Mouse (Mus musculus) hindbrain, embryonic 15.5 days (tissue): ENCODE data around the gene Nkiras1. TPM values are rescaled to one million over a fixed set of nuclear protein-coding genes. Genes with fewer than 3 reads are reported as not detected.

Experiments
- ATAC-seq: fragments of 200-750 bp; cut with Nextera tagmentation; 2 replicates; pipeline ENCODE4 v1.8.0; 2017; ENCODE audit warnings: low read depth, moderate number of reproducible peaks, moderate TSS enrichment; ENCODE audit not compliant: low FRiP score
- H3K27ac ChIP-seq: fragments of 300-500 bp; sonication (generic); replicated peaks from 2 replicates; pipeline ENCODE4 v1.5.1; 2015; ENCODE audit warnings: mild to moderate bottlenecking, inconsistent platforms
- H3K27me3 ChIP-seq: fragments of 300-500 bp; sonication (generic); 2 replicates; pipeline ENCODE4 v1.6.1; 2015; ENCODE audit warnings: control low read depth, inconsistent platforms
- H3K36me3 ChIP-seq: fragments of 300-500 bp; sonication (generic); 2 replicates; pipeline ENCODE4 v1.6.1; 2015; ENCODE audit warnings: control low read depth, inconsistent platforms
- H3K4me1 ChIP-seq: fragments of 300-500 bp; sonication (generic); replicated peaks from 2 replicates; pipeline ENCODE4 v1.6.1; 2015; ENCODE audit warnings: control low read depth, inconsistent platforms
- H3K4me2 ChIP-seq: fragments of 300-500 bp; sonication (generic); 2 replicates; pipeline ENCODE4 v1.6.1; 2015; ENCODE audit warnings: moderate library complexity, mild to moderate bottlenecking, inconsistent platforms
- H3K4me3 ChIP-seq: fragments of 300-500 bp; sonication (generic); 2 replicates; pipeline ENCODE4 v1.5.1; 2015; ENCODE audit warnings: mild to moderate bottlenecking, inconsistent platforms
- H3K9ac ChIP-seq: fragments of 300-500 bp; sonication (generic); 2 replicates; pipeline ENCODE4 v1.6.1; 2015; ENCODE audit warnings: inconsistent platforms
- H3K9me3 ChIP-seq: fragments of 300-500 bp; sonication (generic); 2 replicates; pipeline ENCODE4 v1.6.1; 2016; ENCODE audit warnings: control low read depth, inconsistent platforms
- WGBS: fragments of 180-500 bp; shearing (Covaris S2); methylation state at CpG from one replicate; pipeline ENCODE4 v1.1.7; 2015; 5-methylcytosine and 5-hydroxymethylcytosine counted together
- polyA plus RNA-seq: library from polyadenylated mRNA; unstranded; fragments of >200 nt; fragmentation: Nextera tagmentation; extraction: Ambion mirVana; gene quantifications from 2 replicates; pipeline ENCODE4 v1.2.1, GENCODE M21; 2015

Nkiras1 gene
- polyA plus RNA-seq, 1 experiment from 2014 or later: 54.9 TPM

GRCm38 (mm10) chr14:18317457-18318411 lies 46.8 kb downstream of the Nkiras1 start:
- Histone ChIP-seq H3K4me3 (no peak overlapping the region), H3K9me3 (no peaks in the 10 kb centered on the region), H3K4me1 (no peaks in the 10 kb centered on the region), H3K9ac (no peak overlapping the region), H3K27ac (no peak overlapping the region), H3K36me3 (0 out of 2 replicates have a peak, but pooled peaks cover 4% of the 10 kb centered on the region), H3K27me3 (no peaks in the 10 kb centered on the region), H3K4me2 (no peak overlapping the region)
- WGBS: 82% methylated on average over 11 of the region's 11 CpGs
- ATAC-seq: no peak

- peak; percentile 40; the same call in 1 of the 2 replicates for ATAC-seq
- Histone ChIP-seq H3K27ac (0 out of 2 replicates have a peak overlapping the region, but pooled peaks have one; percentile 51), H3K9me3 (no peaks in the 10 kb centered on the region), H3K36me3 (no peaks in the 10 kb centered on the region), H3K27me3 (no peaks in the 10 kb centered on the region), H3K4me1 (peaks cover 48% of the 10 kb centered on the region), H3K4me3 (peak overlapping the region; percentile 46), H3K4me2 (peak overlapping the region; percentile 78), H3K9ac (peak overlapping the region; percentile 43)
- WGBS: 1% methylated on average over 37 of the region's 37 CpGs
Observed at GRCm38 (mm10) chr14:18326968-18327672, 56.2 kb downstream of the Nkiras1 start.

GRCm38 (mm10) chr14:18330789-18331692 lies 60.1 kb downstream of the Nkiras1 start:
- H3K27me3 ChIP-seq: no peaks in the 10 kb centered on the region
- H3K27ac ChIP-seq: peak overlapping the region; percentile 88
- no peaks in the 10 kb centered on the region for H3K9me3 ChIP-seq
- H3K36me3 ChIP-seq: no peaks in the 10 kb centered on the region
- H3K9ac ChIP-seq: peak overlapping the region; percentile 97
- H3K4me1 ChIP-seq: peaks cover 35% of the 10 kb centered on the region
- peak overlapping the region; percentile 91 for H3K4me3 ChIP-seq
- WGBS: under 1% methylated on average over 50 of the region's 99 CpGs
- peak; percentile 71 for ATAC-seq
- H3K4me2 ChIP-seq: peak overlapping the region; percentile 70

GRCm38 (mm10) chr14:18331693-18332131 lies 60.8 kb downstream of the Nkiras1 start, which contains the start of gene Ube2e1:
Gene Ube2e1 (minus strand): TSS chr14:18331859.
- Histone ChIP-seq H3K36me3 (no peaks in the 10 kb centered on the region), H3K27ac (peak within 1 kb of the TSS; percentile 88), H3K9ac (peak within 1 kb of the TSS; percentile 97), H3K27me3 (no peaks in the 10 kb centered on the region), H3K4me1 (peaks cover 28% of the 10 kb centered on the region), H3K4me2 (peak within 1 kb of the TSS; percentile 70), H3K4me3 (peak within 1 kb of the TSS; percentile 91), H3K9me3 (no peaks in the 10 kb centered on the region)
- WGBS: under 1% methylated on average over 26 of the region's 39 CpGs
- ATAC-seq: peak; percentile 94

Other genes with a start within 250 kb of the Nkiras1 start
- gene Nr1d2, start 32.0 kb upstream of the Nkiras1 start, polyA plus RNA-seq: 5.5 and 6.0 TPM in 2 replicates
- 257 and 269 TPM in 2 replicates for gene Rpl15, start 255 bp downstream of the Nkiras1 start, polyA plus RNA-seq
- gene Ube2e1, start 60.7 kb downstream of the Nkiras1 start, polyA plus RNA-seq: 195 and 196 TPM in 2 replicates